Mouse (Mus musculus): ENCODE results near the gene Igsf8.

Igsf8 gene

DNA sequence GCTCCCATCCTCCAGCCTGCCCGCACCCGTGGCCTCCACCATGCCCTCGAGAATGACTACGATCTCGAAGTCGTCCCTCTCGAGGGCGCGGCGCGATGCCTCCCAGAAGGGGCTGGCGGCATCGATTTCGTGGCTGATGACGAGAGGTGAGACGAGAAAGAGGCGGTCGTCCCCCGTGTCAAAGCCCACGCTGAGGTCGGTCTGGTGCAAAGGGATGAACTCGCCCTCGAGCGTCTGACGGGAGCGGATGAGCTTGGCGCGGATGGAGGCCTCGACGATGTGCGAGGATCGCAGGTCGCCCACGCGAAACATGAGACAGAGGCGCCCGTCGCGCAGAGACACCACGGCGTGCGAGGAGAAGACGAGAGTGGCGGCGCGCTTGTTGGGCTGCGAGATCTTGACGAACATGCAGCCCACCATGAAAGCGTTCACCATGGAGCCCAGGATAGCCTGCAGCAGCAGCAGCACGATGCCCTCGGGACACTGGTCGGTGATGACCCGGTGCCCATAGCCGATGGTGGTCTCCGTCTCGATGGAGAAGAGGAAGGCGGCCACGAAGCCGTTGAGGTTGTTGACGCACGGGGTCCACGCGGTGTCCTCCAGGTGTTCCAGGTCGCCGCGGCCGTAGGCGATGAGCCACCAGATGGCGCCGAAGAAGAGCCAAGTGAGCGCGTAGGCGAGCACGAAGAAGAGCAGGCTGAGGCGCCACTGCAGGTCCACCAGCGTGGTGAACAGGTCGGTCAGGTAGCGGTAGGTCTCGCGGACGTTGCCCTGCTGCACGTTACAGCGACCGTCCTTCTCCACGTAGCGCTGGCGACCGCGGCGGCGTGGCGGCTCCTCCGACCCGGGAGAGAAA lies 64.5 kb downstream of the Igsf8 start:
- DNase-seq = peak; percentile 79

DNA sequence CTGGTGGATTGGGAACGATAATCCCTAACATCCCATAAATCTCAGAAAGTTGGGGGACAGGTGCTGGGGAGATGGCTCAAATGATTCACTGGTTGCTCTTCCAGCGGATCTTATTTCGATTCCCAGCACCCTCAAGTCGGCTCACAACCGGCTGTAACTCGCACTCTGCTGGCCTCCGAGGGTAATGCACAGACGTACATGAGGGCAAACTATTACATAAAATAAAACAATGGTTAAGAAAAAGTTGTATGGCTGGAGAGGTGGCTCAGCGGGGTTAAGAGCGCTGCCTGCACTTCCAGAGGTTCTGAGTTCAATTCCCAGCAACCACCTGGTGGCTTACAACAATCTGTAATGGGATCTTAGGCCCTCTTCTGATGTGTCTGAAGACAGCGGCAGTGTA lies 65.2 kb downstream of the Igsf8 start:
- no peak for DNase-seq

DNA sequence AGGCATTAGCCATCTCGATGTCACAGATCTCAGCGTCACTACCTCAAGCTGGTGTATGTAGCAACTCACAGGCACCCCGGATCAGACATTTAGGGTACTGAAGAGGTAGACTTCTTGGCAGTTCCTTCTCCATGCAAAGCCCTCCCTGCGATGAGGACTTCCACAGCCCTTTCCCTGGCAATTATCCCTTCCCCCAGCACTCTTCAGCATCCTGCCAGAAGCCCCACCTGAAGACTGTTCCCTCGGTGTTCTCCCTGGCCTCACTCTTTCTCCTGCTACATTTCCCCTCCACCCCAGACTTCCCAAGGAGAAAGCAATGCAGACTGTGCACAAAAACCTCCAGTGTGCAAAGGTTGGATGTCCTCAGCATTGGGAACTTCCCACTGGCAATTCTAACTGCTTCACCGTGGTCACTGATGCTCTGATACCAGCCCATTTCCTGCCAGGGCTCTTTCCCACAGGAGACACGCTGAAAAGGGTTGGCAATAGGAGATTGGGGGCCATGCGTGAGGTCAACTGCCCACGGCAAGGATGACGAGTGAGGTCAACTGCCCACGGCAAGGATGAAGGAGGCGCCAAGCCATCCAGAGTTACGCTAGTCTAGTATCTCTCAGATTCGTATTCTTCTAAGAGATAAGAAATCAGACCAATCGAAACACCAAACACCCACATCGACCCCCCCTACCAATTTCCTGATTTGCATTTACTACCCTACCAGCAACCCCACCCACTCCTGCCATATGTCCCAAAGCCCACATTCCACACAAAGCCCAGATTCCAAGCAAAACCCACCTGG lies 66.0 kb downstream of the Igsf8 start:
- no peak for DNase-seq

DNA sequence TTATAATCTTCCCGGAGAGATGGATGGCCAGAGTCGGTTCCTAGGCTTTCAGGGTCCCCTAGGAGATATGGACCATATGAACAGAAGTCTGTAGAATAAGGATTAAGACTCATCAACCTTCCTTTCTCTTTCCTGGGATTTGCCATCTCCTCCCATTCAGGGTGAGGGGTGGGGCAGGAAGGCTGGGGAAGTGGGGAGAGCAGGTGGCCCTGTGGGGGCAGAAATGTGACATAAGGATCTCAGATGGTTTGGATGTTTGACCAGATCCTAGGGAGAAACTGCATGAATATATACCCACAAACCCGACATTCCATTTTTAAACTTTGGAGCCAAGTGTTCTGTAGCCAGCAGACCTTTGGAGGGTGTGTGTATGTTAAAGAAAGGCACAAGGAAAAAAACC lies 66.6 kb downstream of the Igsf8 start:
- no peak for DNase-seq

DNA sequence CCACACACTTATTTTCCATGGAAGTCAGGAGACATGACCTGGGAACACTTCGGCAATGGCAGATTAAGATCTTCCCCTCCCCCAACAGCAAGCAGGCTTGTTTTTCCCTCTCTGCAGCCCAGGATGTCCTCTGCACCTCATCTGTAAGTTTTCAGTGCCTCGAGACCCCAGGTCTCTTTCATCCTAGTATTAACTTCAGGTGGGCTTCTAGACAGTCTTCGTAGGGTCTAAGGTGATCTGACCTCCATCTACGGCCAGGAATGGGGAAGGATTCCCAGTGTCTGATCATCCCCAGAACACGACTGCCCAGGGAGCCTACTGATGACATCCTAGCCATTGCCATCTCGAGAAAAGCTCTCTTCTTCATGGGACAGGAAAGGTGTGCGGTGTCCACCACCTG lies 67.0 kb downstream of the Igsf8 start:
- DNase-seq = no peak

DNA sequence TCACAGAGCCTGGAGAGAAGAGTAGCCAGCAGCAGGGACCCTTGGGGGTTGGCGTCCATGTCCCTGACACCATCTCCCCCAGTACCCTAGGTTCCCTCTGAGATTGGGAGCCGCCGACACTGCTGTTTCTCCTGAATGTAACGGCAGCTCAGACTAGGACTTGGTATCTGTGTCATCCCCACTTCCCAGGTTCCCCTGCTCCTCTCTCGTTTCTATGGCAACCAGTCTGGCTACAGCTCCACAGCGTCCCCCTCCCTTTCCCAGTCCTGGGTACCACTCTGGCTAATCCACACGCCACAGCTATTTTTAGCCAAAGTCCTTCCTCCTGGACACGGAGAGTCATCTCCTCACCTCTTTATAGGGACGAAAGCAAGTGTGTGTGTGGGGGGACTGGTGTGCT lies 67.7 kb downstream of the Igsf8 start, which contains the start of gene Kcnj9:
Gene Kcnj9 (minus strand): TSS at position 188 of the 400 bp plus-strand sequence.
- DNase-seq = no peak

DNA sequence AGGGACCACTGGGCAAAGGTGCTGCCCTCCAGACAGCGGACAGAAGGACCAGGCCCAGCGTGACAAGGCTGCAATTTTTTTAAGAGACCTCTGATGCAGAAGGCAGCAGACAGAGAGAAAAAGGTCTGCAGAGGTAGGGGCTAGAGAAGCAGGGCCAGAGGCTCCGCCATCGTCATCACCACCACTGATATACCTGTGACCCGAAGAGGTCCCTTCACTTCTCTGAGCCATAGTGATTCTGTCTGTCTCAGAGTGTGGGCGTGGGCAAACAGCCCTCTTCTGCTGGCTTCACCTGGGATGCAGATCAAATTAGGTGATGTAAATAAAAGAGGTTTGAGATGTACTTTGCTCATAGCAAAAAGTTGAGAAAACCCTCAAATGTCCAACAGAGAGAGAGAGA lies 68.2 kb downstream of the Igsf8 start:
- no peak for DNase-seq

DNA sequence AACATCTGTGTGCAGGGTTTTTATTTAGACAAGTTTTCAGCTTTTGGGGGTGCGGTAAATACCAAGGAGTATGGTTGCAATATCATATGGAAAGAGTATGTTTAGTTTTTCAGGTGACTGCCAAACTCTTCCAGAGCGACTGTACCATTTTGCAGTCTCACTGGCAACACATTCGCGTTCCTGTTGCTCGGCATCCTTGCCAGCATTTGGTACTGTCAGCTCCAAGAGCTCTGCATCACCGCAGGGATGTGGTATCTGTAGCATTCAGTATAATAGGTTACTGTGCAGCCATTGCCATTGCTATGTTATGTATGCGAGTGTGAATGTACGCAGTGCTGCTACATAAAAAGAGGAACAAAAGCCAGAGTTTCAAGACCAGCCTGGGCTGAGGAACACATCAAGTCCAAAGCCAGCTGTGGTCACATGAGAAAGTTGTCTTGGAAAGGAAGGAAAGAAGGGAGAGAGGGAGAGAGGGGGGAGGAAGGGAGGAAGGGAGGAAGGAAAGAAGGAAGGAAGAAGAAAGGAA lies 70.0 kb downstream of the Igsf8 start:
- no peak for DNase-seq

DNA sequence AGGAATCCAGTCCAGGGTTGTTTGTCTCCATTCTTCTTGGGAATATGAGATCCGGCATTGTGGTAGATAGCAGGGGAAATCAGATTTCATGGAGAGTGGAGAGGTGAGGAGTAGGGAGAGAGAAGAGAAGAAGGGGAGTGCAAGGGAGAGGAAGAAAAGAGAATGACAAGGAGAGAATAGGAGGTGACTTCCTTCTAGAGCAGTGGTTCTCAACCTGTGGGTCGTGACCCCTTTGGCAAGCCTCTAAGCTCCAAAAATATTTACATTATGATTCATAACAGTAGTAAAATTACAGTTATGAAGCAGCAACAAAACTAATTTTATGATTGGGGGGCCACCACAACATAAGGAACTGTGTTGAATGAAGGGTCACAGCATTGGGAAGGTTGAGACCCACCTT lies 71.5 kb downstream of the Igsf8 start:
- DNase-seq = no peak

DNA sequence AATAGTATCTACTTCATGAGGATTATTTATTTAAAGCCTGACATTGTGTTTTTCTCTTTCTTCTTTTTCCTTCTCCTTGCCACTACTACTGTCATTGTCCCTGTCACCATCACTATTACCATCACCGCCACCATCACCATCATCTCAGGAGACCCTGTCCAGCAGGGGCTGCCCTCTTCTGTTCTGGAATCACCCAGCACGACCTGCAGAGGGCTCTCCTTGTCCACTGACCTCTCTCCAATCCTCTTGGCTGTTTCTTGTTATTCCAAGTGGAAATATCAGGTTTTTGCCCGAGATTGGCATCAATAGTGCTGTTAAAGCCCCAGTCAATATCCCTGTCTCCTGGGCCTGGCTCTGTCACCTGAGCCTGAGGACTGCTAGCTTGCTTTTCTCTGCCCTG lies 72.1 kb downstream of the Igsf8 start:
- no peak for DNase-seq

DNA sequence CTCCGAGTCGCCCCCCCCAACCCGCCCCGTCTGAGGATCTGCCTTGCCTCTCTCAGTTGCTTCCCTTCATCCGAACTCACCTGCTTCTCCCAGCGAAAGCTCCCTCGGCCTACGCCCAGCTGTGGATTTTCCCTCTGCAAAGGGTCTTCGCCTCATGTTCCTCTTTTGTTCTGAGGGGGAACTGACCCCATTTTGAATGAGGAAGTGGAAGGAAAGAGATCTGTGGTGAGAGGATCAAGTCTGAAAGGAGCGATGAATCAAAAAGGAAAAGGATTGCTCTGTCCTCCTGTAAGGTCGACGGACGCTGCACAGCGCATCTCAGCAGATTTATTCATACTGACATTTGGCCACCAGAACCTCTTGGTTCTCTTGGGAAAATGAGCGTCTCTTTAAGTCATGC lies 74.4 kb downstream of the Igsf8 start:
- no peak for DNase-seq

DNA sequence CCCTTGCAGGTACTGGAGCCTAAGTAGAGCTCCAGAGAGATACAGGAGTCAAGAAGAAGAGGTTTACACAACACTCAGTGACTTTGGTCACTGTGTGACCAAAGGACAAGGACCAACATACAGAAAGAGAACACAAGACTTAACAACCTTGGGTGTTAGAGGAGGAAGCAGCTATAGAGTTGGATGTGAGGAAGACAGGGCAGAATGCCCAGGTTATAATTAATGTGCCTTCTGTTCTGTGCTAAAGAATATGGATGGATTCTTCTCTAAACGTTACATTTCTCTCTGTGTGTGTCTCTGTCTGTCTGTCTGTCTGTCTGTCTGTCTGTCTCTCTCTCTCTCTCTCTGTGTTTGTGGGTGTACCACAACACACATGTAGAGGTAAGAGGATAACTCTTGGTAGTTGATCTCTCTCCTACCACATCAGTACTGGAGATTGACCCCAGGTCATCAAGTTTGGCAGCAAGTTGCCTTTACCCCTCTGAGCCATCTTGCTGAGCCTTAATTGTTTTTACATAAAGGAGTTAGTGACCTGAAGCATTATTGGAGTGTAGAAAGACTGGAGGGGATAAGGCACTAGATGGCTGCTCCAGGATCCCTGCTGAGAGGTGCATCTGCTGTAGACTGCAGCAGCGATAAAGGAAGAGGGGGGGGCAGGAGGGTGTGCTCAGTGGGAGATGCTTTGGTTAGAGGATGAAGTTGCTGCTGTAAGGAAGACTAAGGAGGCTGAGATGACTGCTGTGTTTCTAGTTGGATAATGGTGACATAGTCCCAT lies 76.2 kb downstream of the Igsf8 start:
- DNase-seq = no peak

DNA sequence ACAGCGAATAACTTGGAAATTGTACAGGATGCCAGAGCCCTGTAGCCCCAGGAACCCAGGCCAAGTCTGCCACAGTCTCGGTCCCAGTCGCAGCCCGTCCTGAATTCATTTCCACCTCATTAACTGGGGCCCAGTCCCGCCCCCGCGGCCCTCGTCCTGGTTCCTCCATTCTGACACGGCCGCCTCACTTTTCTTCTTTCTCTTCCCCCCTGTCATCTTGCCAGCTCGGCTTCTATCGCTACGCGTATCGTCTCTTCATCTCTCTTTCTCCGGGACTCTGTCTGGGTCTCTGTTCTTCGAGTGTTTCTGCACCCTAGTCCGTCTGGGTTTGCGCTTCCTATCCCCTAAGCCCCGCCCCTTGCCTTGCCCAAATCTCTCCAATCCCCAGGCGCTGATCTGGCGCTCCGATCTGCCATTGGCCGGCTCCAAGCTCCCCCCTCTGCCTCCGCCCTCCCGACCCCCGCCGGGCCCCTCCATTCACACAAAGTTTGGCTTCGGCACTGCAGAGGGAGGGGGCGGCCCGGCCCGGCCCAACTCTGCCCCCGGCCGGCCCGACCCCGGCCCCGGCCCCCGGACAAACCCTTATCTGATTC lies 79.4 kb downstream of the Igsf8 start, which contains the start of gene Kcnj10:
Gene Kcnj10 (plus strand): TSS at position 482 of the 593 bp plus-strand sequence.
- peak; percentile 78 for DNase-seq

DNA sequence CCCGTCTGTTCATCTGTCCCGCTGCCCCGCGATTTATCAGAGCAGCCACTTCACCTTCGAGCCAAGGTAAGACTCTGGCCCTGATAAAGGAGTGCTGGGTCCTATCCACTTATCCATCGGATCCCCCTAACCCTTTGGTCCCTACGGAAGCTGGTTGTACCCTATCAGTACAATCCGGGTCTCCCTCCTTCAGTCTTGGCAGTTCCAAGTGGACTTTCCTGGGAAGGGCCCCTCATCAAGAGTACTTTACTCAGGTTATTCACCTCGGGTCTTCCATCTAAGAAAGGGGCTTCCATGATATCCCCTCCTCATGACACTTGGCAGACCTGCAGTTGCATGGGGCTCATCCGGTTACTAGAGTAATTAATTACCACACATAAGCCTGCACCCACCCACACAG lies 79.9 kb downstream of the Igsf8 start:
- DNase-seq = no peak

DNA sequence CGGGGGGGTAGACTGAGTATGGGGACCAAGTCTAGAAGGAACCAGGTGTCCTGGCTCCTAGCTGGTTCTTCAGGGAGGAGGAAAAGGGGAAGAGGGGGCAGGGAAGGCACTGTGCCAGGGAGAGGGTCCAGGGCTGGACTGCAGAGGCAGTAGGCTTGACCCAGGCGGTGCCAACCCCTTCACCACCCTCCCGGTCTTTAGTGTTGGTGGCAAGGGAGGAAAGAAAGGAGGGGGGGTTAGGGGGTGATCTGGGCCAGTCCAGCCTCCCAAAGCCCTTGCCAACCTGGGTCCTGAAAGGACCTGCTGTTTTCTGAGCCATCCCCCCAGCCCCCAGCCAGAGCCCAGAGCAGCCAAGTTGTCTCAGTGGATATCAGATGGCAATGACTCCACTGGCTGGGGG lies 81.3 kb downstream of the Igsf8 start:
- no peak for DNase-seq

DNA sequence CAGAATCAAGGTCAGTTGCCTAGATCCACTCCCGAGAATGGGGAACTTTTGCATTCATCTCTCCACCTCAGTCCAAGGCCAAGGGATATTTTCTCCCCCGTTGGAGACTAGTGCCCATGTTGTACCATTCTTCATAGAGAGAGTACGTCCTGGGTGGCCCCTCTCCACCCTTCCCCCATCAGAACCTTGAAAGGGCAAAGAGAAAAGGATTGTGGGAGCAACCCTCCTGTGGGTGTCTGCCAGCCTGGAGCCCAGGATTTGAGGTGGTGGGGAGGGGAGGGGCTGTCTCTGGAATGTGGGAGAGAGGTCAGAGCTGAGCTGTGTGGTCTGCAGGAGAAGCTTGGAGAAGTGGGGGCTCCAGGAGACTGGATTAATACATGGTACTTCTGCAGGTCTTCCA lies 82.5 kb downstream of the Igsf8 start:
- DNase-seq = no peak

DNA sequence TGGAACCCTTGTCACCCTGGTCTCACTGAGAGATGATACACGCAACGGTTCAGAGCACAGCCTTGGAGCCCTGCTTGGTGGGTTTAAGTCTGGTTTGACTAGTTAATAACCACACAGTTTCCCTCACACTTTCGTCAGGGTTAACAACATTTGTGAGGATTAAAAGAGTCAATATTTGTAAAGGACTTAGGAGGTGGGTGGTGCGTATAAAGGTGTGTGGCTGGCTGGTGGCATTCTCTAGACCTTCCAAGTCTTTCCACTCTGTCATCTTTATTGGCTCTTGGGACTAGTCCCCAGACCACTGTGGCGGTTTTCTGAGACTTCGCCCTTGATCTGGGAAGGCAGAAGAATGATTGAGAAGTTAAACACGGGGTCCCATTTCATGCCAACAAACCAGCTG lies 83.4 kb downstream of the Igsf8 start:
- no peak for DNase-seq

DNA sequence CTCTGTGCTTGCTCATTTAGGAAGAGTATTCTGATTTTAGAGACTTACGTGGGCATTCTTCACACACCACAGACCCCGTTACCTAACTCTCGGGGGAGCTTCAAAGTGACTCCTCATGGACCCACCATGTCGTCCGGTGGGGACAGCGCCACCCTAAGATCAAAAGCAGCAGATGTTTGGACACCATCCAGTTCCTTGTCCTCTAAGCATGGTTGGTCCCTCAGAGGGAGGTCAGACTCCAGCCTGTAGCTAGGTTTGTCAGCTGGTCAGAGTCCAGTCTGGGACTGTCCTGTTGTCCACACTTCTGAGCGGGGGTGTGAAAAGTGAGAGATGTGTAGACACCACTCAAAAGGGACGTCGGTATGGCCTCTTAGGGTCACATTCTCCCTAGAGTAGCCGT lies 85.3 kb downstream of the Igsf8 start:
- no peak for DNase-seq

DNA sequence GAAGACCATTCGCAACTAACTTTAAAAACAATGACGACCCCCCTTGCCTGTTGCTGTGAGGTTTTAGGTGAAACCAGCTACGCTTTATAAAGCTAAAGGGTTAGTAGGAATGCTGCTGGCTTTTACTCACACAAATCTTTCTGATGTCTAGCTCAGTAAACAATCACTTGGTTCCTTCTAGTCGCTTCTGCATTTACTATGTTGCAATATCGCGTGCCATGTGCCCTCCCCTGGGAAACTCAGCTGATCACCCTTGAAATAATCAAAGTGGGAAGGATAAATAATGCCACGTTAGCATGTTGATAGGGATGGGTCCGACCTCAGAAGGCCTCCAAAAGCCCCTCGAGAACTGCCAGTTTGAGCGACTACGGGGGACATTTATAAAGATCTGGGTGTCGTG lies 85.9 kb downstream of the Igsf8 start:
- DNase-seq = no peak

DNA sequence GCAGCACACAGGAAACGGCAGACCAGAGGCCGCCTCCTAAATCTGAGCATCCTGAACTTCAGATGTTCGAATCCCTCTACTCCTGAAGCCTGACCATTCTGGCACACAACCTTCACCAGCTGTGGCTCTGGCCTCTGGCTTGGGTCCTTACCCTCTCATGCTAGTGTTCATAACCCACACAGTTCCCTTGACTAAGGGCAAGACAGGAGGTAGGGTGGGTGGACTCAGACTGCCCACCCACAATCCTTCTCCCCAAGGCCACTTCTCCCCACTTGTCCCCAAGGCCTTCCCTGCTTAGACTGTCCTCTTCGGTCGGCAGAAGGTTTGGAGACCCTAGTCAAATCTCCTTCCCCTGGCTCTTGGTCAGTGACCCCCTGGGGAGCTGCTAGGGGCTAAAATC lies 88.1 kb downstream of the Igsf8 start:
- no peak for DNase-seq

DNA sequence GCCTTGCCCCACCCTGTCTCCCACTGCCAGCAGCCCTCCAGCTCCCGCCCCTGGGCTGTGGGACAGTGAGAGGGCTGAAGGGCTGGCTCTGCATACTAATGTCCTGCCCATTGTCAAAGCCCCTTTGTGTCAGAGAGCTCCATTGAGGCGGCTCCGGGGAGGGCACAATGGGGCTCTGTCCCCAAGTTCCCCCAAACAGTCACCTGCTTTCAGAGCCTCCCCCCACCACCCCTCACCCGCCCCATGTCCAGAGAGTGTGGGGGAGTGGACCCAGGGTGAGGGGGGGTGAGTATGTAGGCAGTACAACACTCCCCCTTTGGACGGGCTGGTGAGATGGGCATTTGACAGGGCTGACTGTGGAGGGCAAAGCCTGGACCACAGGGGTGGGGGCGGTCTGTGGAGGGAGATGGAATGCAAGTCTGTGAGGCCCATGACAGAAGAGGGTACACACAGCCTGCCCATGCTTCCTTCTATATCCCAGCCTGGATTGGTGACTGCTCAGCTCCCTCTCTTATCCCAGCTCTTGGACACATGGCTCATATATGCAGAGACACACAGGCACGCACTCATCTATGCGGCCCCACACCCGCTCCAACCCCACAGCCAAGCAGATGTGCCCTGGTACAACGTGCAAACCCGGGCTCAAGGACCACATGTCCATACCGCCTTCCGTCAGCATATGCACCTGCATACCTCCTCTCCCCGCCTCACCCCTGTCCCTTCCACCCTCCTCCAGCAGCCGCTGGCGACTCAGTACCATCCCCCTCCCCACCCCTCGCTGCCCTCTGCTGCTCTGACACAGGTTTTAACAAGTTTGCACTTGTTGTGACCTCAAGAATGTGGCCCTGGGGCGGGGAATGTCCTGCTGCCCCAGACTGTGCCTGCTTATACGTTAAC lies 88.7 kb downstream of the Igsf8 start:
- no peak for DNase-seq

DNA sequence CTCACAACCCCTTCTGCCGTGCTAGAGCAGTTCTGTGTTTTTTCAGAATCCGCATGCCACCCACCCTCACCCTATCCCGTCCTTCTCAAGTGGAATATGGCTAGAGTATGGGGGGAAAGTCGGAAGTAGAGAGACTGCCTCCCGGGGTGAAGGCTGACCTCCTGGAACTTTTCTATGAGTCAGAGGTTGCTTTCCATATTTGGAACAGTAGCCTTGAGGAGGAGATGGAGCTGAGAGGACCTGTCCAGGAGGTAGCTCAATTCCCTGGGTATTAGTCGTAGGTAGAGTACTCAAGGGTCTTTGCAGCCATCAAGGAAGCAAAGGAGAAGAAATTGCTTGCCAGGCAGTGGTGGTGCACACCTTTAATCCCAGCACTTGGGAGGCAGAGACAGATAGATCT lies 90.6 kb downstream of the Igsf8 start:
- DNase-seq = no peak

All from thymus, postnatal 25 days (tissue).